Mouse (Mus musculus) embryo, embryonic 10 days (tissue): Measurements from ENCODE around the gene Ccdc171.
"Not testable (repeated sequence)": the region's sequence is repeated elsewhere in the genome, so short reads cannot be mapped to it uniquely, and the experiment has no call there.

Experiments used
- DNase-seq: peaks from one replicate; pipeline ENCODE4 v3.0.0-alpha.2; 2015; ENCODE audit warnings: low spot score

Ccdc171 gene

DNA sequence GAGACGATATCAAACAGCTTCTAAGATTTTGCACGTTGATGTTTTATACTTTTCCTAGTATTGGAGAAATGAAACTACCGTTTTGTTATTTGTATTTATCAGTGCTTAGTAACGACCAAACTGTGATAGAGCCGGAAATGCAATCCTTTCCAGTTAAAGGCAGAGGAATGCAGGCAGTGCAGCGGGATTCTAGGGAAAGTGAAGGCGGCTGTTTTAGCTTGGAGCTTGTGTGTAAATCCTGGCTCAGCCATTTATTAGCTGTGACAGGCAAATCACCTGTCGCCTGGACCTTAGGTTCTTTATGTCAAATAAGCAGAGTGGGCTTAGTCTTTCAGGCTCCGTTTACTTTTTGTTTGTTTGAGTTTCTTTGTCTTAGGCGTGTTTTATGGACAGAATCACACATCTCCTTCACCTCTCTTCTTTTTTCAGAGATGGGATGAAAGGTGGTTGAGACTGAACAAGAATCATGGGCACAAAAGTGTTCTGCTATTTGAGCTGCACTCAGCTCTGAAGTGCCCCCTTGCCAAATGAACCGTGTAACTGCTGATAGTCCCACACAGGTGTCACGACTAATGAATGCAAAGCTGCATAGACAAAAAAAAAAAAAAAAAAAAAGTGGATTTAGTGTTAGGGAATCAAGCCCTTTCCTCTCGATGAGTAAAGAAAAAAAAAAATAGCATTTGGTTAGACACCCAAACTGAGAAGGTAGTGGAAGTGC is 1.1 kb downstream of the Ccdc171 start:
- peak; percentile 58 for DNase-seq

DNA sequence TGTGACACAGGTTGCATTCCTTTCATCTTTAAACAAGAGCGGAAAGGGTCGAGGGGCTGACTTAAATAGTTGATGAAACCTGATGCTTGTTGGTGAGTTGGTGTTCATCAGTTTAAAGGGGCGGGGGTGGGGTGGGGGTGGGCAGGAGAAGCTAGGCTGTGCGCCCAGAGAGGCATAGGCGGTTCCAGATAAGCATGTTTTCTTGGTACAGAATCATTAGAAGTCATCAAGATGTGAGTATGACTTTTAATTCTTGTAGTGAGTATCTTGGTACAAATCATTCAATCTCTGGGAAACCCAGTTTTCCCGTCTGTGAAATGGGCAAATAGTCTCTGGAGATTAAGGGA is 1.6 kb downstream of the Ccdc171 start:
- peak; percentile 7 for DNase-seq

DNA sequence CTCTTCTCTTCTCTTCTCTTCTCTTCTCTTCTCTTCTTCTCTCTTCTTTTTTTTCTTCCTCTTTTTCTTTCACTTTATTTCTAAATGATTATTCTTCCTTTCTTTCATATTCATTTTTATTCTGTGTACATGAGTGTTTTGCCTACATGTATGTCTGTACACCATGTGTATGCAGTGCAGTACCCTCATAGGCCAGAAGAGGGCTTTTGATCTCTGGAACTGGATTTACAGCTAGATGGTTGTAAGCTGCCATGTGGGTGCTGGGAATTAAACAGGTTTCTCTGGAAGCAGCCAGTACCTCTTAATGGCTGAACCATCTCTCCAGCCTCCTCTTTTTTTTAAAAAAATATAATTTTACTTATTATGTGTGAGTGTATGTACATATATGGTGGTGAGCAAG is 2.6 kb downstream of the Ccdc171 start:
- DNase-seq, result peak; percentile 26

DNA sequence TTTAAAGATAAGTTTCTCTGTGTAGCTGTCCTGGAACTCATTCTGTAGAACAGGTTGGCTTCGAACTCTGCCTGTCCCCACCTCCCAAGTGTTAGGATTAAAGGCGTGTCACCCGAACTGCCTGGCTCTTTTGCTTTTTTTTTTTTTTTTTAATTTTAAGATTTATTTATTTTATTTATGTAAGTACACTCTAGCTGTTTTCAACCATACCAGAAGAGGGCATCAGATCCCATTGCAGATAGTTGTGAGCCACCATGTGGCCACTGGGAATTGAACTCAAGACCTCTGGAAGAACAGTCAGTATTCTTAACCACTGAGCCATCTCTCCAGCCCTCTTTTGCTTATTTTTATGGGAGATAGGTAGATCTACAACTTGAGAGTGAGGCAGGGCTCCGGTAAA is 4.7 kb downstream of the Ccdc171 start:
- DNase-seq, result peak; percentile 3

DNA sequence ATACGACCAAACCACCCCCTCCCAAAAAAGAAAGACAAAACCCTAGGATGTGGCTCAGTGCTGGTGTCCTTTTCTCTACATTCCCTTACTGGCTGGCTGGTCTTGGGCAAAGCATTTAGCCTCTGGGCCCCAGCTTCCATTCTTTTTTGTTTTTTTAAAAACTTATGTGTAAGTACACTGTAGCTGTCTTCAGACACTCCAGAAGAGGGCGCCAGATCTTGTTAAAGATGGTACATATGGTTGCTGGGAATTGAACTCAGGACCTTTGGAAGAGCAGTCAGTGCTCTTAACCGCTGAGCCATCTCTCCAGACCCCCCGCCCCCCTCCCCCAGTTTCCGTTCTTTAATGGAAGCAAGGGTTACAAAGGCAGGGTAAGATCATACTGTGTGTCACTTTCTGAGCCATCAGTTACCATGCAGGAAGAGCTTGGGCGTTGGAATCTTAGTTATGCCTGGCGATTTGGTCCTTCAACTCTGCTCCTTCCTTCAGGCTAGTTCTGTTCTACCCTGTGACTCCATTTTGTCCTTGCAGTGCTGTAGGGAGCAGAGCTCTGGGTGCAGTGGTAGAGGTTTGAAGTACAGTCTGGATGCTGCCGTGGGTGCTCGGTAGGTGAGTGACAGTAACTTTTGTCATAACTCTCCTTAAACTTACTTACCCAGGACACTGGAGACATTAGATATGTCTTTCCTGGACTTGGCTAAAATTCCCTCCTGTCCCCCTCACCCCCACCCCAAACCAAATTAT is 8.0 kb downstream of the Ccdc171 start:
- DNase-seq, result peak; percentile 1

DNA sequence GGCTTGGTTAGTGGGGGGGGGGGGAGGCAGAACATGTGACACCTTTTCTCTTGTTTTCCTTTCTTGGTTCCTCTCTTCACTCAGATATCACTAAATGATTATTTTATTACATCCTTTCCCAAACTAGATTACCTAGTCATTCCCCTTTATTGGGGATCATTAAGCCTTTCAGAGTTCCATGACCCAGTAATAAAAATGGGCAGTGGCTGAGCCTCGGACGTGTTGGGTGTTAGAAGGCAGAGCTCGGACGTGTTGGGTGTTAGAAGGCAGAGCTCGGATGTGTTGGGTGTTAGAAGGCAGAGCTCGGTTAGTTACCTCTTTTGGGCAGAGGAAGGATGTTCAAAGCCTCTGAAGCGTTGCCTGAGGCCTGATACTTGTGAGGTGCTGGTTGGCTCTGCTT is 8.7 kb downstream of the Ccdc171 start:
- DNase-seq, result peak; percentile 4

DNA sequence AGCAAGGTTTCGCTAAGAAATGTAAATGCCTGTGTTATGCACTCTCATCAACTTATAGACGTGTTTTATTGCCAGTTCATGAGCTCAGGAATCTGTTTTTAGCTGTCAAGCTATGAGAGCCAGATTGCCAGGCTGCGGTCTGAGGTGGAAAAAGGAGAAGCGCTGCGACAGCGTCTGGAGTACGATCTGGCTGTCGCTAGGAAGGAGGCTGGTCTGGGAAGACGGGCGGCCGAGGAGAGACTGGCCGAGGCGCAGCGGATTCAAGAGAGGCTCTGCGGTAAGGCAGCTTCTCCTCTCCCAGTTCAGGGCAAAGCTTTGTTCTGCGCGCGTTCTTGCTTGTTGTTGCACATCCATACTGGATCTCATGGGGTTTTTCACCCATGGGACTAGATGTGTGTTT is 24.2 kb downstream of the Ccdc171 start:
- DNase-seq, result no peak

DNA sequence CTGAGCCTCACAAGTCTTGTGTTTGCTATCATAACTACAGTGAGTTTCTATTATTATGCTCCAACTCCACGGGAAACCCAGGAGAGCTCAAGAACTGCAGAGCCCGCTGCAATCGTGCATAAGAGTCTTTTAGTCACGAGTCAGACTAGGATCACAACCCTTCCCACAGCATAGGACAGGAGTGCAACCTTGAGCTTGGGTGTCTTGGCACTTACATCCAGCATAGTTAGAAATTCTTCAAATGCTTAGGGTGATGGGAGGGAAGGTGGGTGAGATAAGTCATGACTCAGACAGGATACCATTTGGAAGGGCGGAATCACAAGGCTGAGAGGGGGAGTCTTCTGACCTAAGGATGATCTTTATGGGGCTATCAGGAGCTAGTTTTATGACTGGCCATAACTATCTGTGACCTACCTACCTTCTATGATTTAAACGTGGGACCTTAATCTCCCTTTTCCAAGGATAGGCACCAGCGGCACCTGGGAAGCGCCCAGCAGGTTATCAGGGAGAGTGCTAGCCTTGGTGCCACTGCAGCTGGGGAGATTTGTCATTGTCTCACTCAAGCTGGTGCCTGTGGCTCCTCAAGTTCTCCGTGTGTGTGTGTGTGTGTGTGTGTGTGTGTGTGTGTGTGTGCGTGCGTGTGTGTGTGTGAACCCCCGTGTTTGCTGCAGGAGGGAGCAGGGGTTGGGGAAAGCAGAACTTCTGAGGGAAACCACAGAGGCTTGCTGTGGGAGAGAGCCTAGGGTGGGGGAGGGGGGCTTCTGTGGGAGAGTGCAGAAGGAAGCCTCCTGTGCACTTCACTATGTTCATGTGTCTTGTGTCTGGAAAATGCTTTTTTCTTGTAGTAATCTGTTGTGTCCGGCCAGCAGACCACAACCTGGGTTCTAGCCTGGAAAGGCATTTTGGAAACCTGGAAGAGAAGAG is 42.1 kb downstream of the Ccdc171 start:
- no peak for DNase-seq

DNA sequence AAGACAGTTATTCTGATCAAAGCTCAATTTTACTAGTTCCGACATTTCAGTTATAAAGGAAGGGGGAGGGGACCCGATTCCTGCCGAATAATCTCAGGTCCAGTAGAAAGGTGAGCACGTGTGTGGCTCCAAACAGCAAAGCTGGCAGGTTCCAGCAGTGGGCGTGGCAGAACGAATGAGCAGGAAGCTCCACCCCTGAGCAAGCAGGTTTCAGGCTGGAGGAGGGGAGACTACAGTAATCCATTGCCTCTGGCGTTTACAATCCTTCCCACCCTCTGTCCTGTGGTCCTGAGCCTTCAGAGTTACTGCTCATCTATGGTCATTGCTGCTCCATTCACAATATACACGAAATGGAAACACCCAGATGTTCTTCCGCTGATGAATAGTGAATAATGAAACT is 42.8 kb downstream of the Ccdc171 start:
- DNase-seq, result not testable (repeated sequence)

DNA sequence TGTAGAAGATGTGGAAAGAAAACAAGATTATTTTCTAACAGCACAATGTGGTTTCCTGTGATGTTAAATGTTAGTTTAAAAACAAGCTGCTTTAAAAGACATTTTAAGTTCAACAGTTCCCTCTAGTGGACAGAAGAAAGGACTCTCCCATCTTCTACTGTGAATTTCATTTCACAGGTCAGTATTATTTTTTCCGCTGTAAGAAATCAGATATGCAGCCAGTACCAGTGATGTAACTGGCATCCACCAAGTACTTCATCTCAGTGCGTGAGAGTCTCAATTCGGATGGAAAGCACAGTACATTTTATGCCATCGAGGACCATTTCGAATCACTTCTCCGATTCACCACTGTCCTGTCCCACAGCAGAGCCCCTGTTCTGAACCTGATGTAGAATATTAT is 45.2 kb downstream of the Ccdc171 start:
- DNase-seq, result peak; percentile 59

DNA sequence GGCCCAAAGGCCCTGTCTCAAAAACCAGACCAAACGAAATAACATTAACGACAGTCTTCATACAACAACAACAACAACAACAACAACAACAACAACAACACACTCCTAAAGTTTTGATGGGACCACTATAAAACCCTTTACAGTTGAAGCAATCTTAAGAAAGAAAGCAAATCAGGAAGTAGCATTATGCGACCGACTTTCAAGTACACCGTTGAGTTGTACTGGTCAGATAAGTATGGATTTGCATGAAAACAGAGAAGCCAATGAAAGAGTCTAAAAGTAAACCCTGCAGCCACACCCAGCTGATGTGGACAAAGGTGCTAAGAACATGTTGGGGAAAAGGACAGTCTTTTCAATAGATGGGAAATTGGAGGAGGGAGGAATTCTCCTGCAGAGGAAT is 45.7 kb downstream of the Ccdc171 start:
- no peak for DNase-seq

DNA sequence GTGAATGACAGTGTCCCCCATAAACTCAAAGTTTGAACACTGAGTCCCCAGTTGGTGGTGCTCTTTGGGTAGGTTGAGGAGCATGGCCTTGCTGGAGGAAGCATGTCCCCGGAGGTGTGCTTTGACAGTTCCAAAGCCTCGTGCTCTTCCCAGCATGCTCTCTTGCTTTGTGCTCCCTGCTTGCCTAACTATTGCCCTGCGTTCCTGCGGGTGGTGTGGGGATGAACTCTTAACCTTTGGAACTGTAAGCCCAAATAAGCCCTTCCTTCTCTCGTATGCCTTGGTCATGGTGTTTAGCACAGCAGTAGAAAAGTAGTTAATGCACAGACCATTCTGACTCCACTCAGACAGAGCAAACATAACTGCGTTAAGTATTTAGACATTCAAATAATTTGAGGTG is 47.2 kb downstream of the Ccdc171 start:
- no peak for DNase-seq

DNA sequence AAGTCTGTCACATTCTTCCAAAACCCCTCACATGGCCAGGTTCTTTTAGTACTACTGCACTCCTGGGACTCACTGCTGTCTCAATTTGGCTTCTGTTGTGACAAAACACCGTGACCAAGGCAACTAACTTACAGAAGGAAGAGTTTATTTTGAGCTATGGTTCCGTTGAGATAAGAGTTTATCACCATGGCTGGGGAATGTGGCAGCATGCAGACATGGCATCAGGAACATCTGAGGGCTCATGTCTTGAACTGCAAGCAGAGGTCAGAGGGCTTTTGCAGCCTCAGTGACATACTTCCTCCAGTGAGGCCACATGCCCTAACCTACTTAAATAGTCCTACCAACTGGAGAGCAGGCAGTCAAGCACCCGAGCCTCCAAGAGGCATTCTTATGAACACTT is 51.0 kb downstream of the Ccdc171 start:
- DNase-seq, result no peak

DNA sequence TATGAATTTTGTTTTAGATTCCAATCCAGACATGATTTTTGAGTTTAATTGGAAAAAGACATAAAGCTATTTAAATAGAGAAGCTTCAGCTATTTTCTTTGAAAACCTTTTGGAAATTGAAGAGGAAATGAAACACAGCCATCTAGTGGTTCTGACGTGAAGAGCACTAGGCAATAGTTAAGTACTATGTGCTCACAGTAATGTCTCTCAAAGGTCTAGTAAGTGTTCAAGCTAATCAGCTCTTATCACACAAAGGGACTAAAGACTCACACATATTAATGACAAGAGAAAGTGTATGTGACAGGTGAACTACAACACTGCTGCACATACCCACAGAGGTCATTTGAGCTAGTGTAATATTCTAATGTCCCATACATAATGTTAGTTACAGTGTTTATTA is 54.8 kb downstream of the Ccdc171 start:
- DNase-seq, result peak; percentile 20

DNA sequence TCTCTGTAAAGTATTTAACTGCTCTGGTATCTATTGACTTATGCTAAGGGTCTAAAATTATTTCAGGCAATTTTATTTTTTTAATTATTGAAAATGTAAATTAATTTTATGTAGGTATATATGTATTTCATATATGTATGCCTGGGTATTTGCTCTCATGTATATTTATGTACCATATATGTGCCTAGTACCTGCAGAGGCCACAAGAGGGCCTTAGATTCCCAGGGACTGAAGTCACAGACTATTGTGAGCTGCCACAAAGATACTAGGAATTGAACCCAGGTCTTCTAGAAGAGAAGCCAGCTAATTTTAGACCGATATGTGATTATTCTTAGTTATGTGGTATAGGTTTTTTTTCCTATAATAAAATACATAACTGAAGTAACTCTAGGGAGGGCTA is 62.2 kb downstream of the Ccdc171 start:
- no peak for DNase-seq

DNA sequence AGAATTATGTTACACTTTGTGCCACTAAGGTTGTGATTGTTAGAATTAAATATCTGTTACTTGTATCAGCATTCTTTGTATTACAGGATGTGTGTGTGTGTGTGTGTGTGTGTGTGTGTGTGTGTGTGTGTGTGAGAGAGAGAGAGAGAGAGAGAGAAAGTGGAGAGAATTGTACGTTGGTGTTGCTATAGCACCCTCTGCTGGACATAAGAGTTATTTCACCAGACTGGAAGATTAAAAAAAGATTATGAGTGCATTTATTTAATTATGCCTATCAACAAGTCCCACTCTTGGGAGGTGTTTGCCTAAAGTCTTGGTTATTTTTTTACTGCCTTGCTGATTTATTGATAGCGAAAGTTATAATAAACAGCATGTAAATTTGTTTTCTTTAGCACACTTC is 71.1 kb downstream of the Ccdc171 start:
- DNase-seq, result peak; percentile 41

DNA sequence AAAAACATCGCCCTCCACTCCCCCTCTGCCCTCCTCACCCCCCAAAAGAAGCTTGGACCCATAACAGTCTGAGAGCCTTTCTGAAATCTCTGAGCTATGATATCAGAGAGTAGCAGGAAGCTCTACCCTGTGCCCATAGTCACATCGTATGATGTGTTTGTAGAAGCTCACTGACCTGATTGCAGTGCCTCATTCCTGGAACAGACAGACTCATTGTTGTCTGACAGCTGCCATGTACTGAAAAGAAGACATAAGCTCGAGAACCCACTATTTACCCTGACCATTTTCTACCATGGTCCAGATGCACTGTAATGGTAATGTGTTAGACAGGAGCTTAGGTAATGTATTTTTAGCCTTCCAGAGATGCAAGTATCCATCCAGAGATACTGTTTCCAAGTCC is 85.8 kb downstream of the Ccdc171 start:
- no peak for DNase-seq

DNA sequence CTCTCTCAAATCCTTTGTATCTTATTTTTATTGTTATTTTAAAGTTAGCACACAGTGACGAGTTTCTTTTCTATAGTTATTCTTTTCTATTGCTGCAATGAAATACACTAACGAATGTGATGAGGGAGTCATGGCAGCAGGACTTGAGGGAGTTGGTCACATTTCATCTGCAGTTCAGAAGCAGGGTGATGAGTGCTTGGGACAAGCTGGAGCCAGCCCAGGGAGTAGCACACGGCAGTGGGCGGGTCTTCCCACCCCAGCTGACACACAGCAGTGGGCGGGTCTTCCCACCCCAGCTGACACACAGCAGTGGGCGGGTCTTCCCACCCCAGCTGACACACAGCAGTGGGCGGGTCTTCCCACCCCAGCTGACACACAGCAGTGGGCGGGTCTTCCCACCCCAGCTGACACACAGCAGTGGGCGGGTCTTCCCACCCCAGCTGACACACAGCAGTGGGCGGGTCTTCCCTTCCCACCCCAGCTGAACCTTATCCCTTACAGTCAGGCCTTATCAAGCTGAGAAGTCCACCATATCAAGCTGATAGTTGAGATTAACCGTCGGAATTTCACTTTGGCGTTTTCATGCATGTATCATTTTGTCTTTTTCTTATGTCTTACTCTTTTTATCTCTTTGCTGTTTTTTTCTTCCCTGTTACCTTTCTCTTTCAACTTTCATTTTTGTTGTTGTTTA is 97.8 kb downstream of the Ccdc171 start:
- DNase-seq, result peak; percentile 42

DNA sequence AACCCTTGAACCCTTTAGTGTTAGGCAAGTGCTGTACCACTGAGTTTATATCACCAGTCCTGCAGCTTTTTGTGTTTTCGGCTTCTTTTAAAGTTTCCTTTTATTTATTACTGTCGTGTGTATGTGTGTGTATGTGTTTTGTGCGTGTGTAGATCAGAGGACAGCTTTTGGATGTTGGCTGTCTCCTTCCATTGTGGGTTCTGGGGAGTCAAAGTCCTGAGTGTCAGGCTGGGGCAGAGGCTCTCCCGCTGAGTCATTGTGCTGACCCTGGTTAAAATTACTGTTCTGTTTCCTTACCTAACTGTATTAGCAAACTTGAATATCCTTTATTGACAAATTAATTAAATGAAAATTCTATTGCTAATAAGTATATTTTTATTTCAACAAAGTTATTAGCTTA is 98.4 kb downstream of the Ccdc171 start:
- no peak for DNase-seq

DNA sequence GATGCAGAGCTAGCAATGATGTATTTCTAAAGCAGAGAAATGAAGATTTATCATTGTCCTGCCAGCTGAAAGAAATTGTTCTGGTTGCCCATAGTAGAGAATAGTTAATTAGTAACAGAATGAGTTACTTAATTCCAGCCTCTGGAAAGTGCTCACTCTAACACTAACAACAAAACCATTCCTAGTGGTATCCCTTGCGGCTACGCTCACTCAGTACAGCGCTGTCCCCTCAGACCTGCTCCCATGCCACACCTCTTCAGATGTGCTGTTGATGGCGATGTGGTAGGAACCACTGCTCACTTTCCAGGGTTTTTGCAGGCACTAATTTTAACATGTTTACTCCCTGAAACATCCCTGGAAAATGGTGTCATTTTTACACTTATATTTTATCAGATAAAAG is 126.1 kb downstream of the Ccdc171 start:
- no peak for DNase-seq

DNA sequence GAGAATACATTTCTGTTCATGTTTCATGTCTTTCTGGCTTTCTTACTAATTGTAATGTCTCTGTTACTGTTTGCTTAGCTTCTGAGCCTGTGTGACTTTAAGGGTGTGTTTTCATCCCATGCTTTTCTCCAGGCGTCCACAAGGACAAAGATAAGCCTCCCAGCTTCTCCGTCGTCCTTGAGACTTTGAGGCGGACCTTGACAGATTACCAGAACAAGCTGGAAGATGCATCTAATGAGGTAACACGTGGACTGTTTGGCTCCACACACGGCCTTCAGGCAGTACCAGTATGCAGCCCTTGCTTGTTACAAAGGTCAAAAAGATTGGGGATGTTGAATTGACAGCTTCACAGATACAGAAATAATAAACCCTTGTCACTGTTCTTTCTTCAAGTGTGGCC is 130.1 kb downstream of the Ccdc171 start:
- DNase-seq, result peak; percentile 54

DNA sequence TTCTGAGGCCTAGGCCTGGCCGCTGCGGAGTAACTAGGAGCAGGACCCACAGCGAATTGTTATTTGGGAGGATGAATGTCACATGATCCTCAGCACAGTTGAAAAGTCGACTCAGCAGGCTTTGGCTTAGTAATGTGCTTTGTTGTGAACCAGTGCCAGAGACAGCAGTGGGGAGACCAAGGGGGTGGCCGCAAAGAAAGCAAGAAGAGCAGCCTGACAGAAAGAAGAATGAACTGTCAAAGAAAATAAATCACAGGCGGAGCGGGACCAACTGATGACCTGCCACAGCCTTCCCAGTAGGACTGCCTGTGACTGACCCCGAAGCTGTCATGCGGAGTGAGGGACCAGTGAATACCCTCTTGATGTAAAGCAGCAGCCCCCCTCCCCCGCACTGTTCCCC is 131.2 kb downstream of the Ccdc171 start:
- DNase-seq, result peak; percentile 85
